Mouse (Mus musculus): ENCODE results near the gene Iqsec1. TPM values are rescaled to one million over a fixed set of nuclear protein-coding genes. Genes with fewer than 3 reads are reported as not detected.

Iqsec1 gene
- polyA plus RNA-seq, 1 experiment from 2014 or later: 15.1 TPM

GRCm38 (mm10) chr6:90761301-90762056, 227.0 kb downstream of the Iqsec1 start:
- Histone ChIP-seq H3K4me1 (replicated peaks; ENCODE audit: control insufficient read depth, insufficient read depth, low read length) (peaks cover 10% of the 10 kb centered on the region), H3K4me2 (ENCODE audit: low read length) (no peak overlapping the region), H3K36me3 (ENCODE audit: control insufficient read depth, insufficient read depth) (no peaks in the 10 kb centered on the region), H3K27me3 (replicated peaks; ENCODE audit: control insufficient read depth, insufficient read depth, low read length) (no peaks in the 10 kb centered on the region), H3K27ac (ENCODE audit: low read length) (no peak overlapping the region), H3K4me3 (replicated peaks; ENCODE audit: low read length) (no peak overlapping the region), H3K9ac (replicated peaks; ENCODE audit: low read depth, low read length) (no peak overlapping the region), H3K9me3 (ENCODE audit: control insufficient read depth, low read length) (no peaks in the 10 kb centered on the region)
- 84% methylated on average over 4 of the region's 4 CpGs for WGBS
- no peak for ATAC-seq

GRCm38 (mm10) chr6:90760886-90761285, 227.6 kb downstream of the Iqsec1 start:
- no peaks in the 10 kb centered on the region for H3K9me3 ChIP-seq (ENCODE audit: control insufficient read depth, low read length)
- H3K9ac ChIP-seq (replicated peaks; ENCODE audit: low read depth, low read length): no peak overlapping the region
- H3K4me2 ChIP-seq (ENCODE audit: low read length): no peak overlapping the region
- no peak for ATAC-seq
- WGBS: 33% methylated on average over 5 of the region's 5 CpGs
- no peak overlapping the region for H3K4me3 ChIP-seq (replicated peaks; ENCODE audit: low read length)
- H3K27me3 ChIP-seq (replicated peaks; ENCODE audit: control insufficient read depth, insufficient read depth, low read length): no peaks in the 10 kb centered on the region
- no peak overlapping the region for H3K27ac ChIP-seq (ENCODE audit: low read length)
- H3K36me3 ChIP-seq (ENCODE audit: control insufficient read depth, insufficient read depth): no peaks in the 10 kb centered on the region
- peaks cover 10% of the 10 kb centered on the region for H3K4me1 ChIP-seq (replicated peaks; ENCODE audit: control insufficient read depth, insufficient read depth, low read length)

GRCm38 (mm10) chr6:90759754-90760153, 228.7 kb downstream of the Iqsec1 start:
- Histone ChIP-seq H3K4me1 (replicated peaks; ENCODE audit: control insufficient read depth, insufficient read depth, low read length) (peaks cover 8% of the 10 kb centered on the region), H3K9me3 (ENCODE audit: control insufficient read depth, low read length) (no peaks in the 10 kb centered on the region), H3K27me3 (replicated peaks; ENCODE audit: control insufficient read depth, insufficient read depth, low read length) (no peaks in the 10 kb centered on the region), H3K36me3 (ENCODE audit: control insufficient read depth, insufficient read depth) (no peaks in the 10 kb centered on the region), H3K9ac (replicated peaks; ENCODE audit: low read depth, low read length) (no peak overlapping the region), H3K4me3 (replicated peaks; ENCODE audit: low read length) (no peak overlapping the region), H3K4me2 (ENCODE audit: low read length) (no peak overlapping the region), H3K27ac (ENCODE audit: low read length) (no peak overlapping the region)
- WGBS: 69% methylated on average over 2 of the region's 2 CpGs
- ATAC-seq: no peak

- no peak overlapping the region for H3K4me3 ChIP-seq (replicated peaks; ENCODE audit: low read length)
- no peaks in the 10 kb centered on the region for H3K36me3 ChIP-seq (ENCODE audit: control insufficient read depth, insufficient read depth)
- H3K9ac ChIP-seq (replicated peaks; ENCODE audit: low read depth, low read length): no peak overlapping the region
- no peaks in the 10 kb centered on the region for H3K27me3 ChIP-seq (replicated peaks; ENCODE audit: control insufficient read depth, insufficient read depth, low read length)
- ATAC-seq: no peak
- 90% methylated on average over 2 of the region's 2 CpGs for WGBS
- no peaks in the 10 kb centered on the region for H3K9me3 ChIP-seq (ENCODE audit: control insufficient read depth, low read length)
- no peak overlapping the region for H3K27ac ChIP-seq (ENCODE audit: low read length)
- H3K4me2 ChIP-seq (ENCODE audit: low read length): no peak overlapping the region
- H3K4me1 ChIP-seq (replicated peaks; ENCODE audit: control insufficient read depth, insufficient read depth, low read length): no peaks in the 10 kb centered on the region
Observed at GRCm38 (mm10) chr6:90758155-90758554, 230.3 kb downstream of the Iqsec1 start.

- H3K4me2 ChIP-seq (ENCODE audit: low read length): no peak overlapping the region
- no peak for ATAC-seq
- 71% methylated on average over 12 of the region's 12 CpGs for WGBS
- H3K4me1 ChIP-seq (replicated peaks; ENCODE audit: control insufficient read depth, insufficient read depth, low read length): no peaks in the 10 kb centered on the region
- no peak overlapping the region for H3K27ac ChIP-seq (ENCODE audit: low read length)
- H3K9me3 ChIP-seq (ENCODE audit: control insufficient read depth, low read length): no peaks in the 10 kb centered on the region
- H3K27me3 ChIP-seq (replicated peaks; ENCODE audit: control insufficient read depth, insufficient read depth, low read length): no peaks in the 10 kb centered on the region
- no peaks in the 10 kb centered on the region for H3K36me3 ChIP-seq (ENCODE audit: control insufficient read depth, insufficient read depth)
- H3K4me3 ChIP-seq (replicated peaks; ENCODE audit: low read length): no peak overlapping the region
- no peak overlapping the region for H3K9ac ChIP-seq (replicated peaks; ENCODE audit: low read depth, low read length)
Observed at GRCm38 (mm10) chr6:90757427-90757883, 231.0 kb downstream of the Iqsec1 start.

- Histone ChIP-seq H3K9me3 (ENCODE audit: control insufficient read depth, low read length) (no peaks in the 10 kb centered on the region), H3K27ac (ENCODE audit: low read length) (no peak overlapping the region), H3K9ac (replicated peaks; ENCODE audit: low read depth, low read length) (no peak overlapping the region), H3K27me3 (replicated peaks; ENCODE audit: control insufficient read depth, insufficient read depth, low read length) (no peaks in the 10 kb centered on the region), H3K36me3 (ENCODE audit: control insufficient read depth, insufficient read depth) (no peaks in the 10 kb centered on the region), H3K4me1 (replicated peaks; ENCODE audit: control insufficient read depth, insufficient read depth, low read length) (no peaks in the 10 kb centered on the region), H3K4me2 (ENCODE audit: low read length) (no peak overlapping the region), H3K4me3 (replicated peaks; ENCODE audit: low read length) (no peak overlapping the region)
- 84% methylated on average over 5 of the region's 5 CpGs for WGBS
- no peak for ATAC-seq
Observed at GRCm38 (mm10) chr6:90756561-90756960, 231.9 kb downstream of the Iqsec1 start.

GRCm38 (mm10) chr6:90755613-90755941, 232.9 kb downstream of the Iqsec1 start:
- H3K9ac ChIP-seq (replicated peaks; ENCODE audit: low read depth, low read length): no peak overlapping the region
- no peaks in the 10 kb centered on the region for H3K9me3 ChIP-seq (ENCODE audit: control insufficient read depth, low read length)
- no peak overlapping the region for H3K4me2 ChIP-seq (ENCODE audit: low read length)
- H3K4me1 ChIP-seq (replicated peaks; ENCODE audit: control insufficient read depth, insufficient read depth, low read length): no peaks in the 10 kb centered on the region
- 90% methylated on average over 6 of the region's 6 CpGs for WGBS
- ATAC-seq: no peak
- H3K27me3 ChIP-seq (replicated peaks; ENCODE audit: control insufficient read depth, insufficient read depth, low read length): no peaks in the 10 kb centered on the region
- no peaks in the 10 kb centered on the region for H3K36me3 ChIP-seq (ENCODE audit: control insufficient read depth, insufficient read depth)
- no peak overlapping the region for H3K27ac ChIP-seq (ENCODE audit: low read length)
- H3K4me3 ChIP-seq (replicated peaks; ENCODE audit: low read length): no peak overlapping the region

- Histone ChIP-seq H3K36me3 (ENCODE audit: control insufficient read depth, insufficient read depth) (no peaks in the 10 kb centered on the region), H3K27me3 (replicated peaks; ENCODE audit: control insufficient read depth, insufficient read depth, low read length) (no peaks in the 10 kb centered on the region), H3K4me2 (ENCODE audit: low read length) (no peak overlapping the region), H3K9me3 (ENCODE audit: control insufficient read depth, low read length) (no peaks in the 10 kb centered on the region), H3K4me3 (replicated peaks; ENCODE audit: low read length) (no peak overlapping the region), H3K4me1 (replicated peaks; ENCODE audit: control insufficient read depth, insufficient read depth, low read length) (no peaks in the 10 kb centered on the region), H3K27ac (ENCODE audit: low read length) (no peak overlapping the region), H3K9ac (replicated peaks; ENCODE audit: low read depth, low read length) (no peak overlapping the region)
- WGBS: 90% methylated on average over 7 of the region's 7 CpGs
- no peak for ATAC-seq
Observed at GRCm38 (mm10) chr6:90754927-90755612, 233.4 kb downstream of the Iqsec1 start.

GRCm38 (mm10) chr6:90754093-90754492, 234.4 kb downstream of the Iqsec1 start:
- ATAC-seq: no peak

More at GRCm38 (mm10) chr6:90754093-90754492, 234.4 kb downstream of the Iqsec1 start:
- Histone ChIP-seq H3K4me2 (ENCODE audit: low read length) (no peak overlapping the region), H3K9me3 (ENCODE audit: control insufficient read depth, low read length) (no peaks in the 10 kb centered on the region), H3K4me3 (replicated peaks; ENCODE audit: low read length) (no peak overlapping the region), H3K36me3 (ENCODE audit: control insufficient read depth, insufficient read depth) (no peaks in the 10 kb centered on the region), H3K9ac (replicated peaks; ENCODE audit: low read depth, low read length) (no peak overlapping the region), H3K27ac (ENCODE audit: low read length) (no peak overlapping the region), H3K27me3 (replicated peaks; ENCODE audit: control insufficient read depth, insufficient read depth, low read length) (no peaks in the 10 kb centered on the region), H3K4me1 (replicated peaks; ENCODE audit: control insufficient read depth, insufficient read depth, low read length) (no peaks in the 10 kb centered on the region)
- 89% methylated on average over 2 of the region's 2 CpGs for WGBS
